Mouse (Mus musculus): ENCODE measurements around the gene Pigm.

DNA sequence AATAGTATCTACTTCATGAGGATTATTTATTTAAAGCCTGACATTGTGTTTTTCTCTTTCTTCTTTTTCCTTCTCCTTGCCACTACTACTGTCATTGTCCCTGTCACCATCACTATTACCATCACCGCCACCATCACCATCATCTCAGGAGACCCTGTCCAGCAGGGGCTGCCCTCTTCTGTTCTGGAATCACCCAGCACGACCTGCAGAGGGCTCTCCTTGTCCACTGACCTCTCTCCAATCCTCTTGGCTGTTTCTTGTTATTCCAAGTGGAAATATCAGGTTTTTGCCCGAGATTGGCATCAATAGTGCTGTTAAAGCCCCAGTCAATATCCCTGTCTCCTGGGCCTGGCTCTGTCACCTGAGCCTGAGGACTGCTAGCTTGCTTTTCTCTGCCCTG lies 42.8 kb upstream of the Pigm start:
- no peak for TF ChIP-seq CEBPB (IDR thresholded peaks at IDR 0.05; ENCODE audit: insufficient read depth, poor library complexity, severe bottlenecking)
- no peak for TF ChIP-seq POLR2A (IDR thresholded peaks at IDR 0.05; ENCODE audit: insufficient read length, low read depth)
- TF ChIP-seq TCF3 (IDR thresholded peaks at IDR 0.05; ENCODE audit: insufficient read length, low read depth), result no peak

Data from myocyte (in vitro differentiated cells).